Mouse (Mus musculus): ENCODE measurements around the gene Vmn1r193.

GRCm38 (mm10) chr13:22271721-22272120 lies 48.8 kb upstream of the Vmn1r193 start:
- TF ChIP-seq CTCF (conservative IDR thresholded peaks at IDR 0.05 in 1 of 2, IDR thresholded peaks at IDR 0.05 in 1 of 2; ENCODE audit: low read depth in 2 of 2, low read length in 2 of 2): no peak
- TF ChIP-seq POLR2A (IDR thresholded peaks at IDR 0.05; ENCODE audit: low read depth, low read length): no peak
- no peak for TF ChIP-seq NELFE (IDR thresholded peaks at IDR 0.05; ENCODE audit: low read depth, low read length)
- TF ChIP-seq EP300 (IDR thresholded peaks at IDR 0.05; ENCODE audit: low read length): no peak
- TF ChIP-seq MYC (IDR thresholded peaks at IDR 0.05; ENCODE audit: low read depth, low read length): no peak
- no peak for TF ChIP-seq ZKSCAN1 (IDR thresholded peaks at IDR 0.05; ENCODE audit: borderline replicate concordance, low read depth, low read length)
- TF ChIP-seq MXI1 (IDR thresholded peaks at IDR 0.05; ENCODE audit: low read depth, low read length): no peak
- no peak for TF ChIP-seq TBP (conservative IDR thresholded peaks at IDR 0.05; ENCODE audit: low read depth, low read length)
- TF ChIP-seq MAX (IDR thresholded peaks at IDR 0.05; ENCODE audit: low read length): no peak
- no peak for TF ChIP-seq TCF12 (IDR thresholded peaks at IDR 0.05; ENCODE audit: low read depth, low read length)
- TF ChIP-seq CHD1 (IDR thresholded peaks at IDR 0.05; ENCODE audit: low read depth, low read length): no peak
